Mouse (Mus musculus): ENCODE results near the gene Nip7.
"Not testable (repeated sequence)": the region's sequence is repeated elsewhere in the genome, so short reads cannot be mapped to it uniquely, and the experiment has no call there.

Gene Nip7

GRCm38 (mm10) chr8:107073706-107074105, 17.0 kb downstream of the Nip7 start:
- no peak for DNase-seq

- no peak for DNase-seq
Observed at GRCm38 (mm10) chr8:107074128-107074527, 17.5 kb downstream of the Nip7 start.

- DNase-seq = no peak
Observed at GRCm38 (mm10) chr8:107076239-107076888, 19.7 kb downstream of the Nip7 start.

- no peak for DNase-seq
Observed at GRCm38 (mm10) chr8:107085358-107085757, 28.7 kb downstream of the Nip7 start.

GRCm38 (mm10) chr8:107086018-107086417, 29.3 kb downstream of the Nip7 start:
- DNase-seq = no peak

GRCm38 (mm10) chr8:107088526-107089063, 31.9 kb downstream of the Nip7 start:
- no peak for DNase-seq

GRCm38 (mm10) chr8:107090531-107090930, 33.9 kb downstream of the Nip7 start:
- no peak for DNase-seq

- DNase-seq = no peak
Observed at GRCm38 (mm10) chr8:107095717-107096365, 39.2 kb downstream of the Nip7 start.

- peak; percentile 89 to 90 for DNase-seq
Observed at GRCm38 (mm10) chr8:107096366-107097036, 39.8 kb downstream of the Nip7 start, which contains the start of gene Terf2. Terf2 (minus strand) TSS chr8:107096547.

- DNase-seq = no peak
Observed at GRCm38 (mm10) chr8:107100635-107101034, 44.0 kb downstream of the Nip7 start.

GRCm38 (mm10) chr8:107104547-107104946, 47.9 kb downstream of the Nip7 start:
- peak; percentile 24 to 41 for DNase-seq

GRCm38 (mm10) chr8:107108089-107108488, 51.4 kb downstream of the Nip7 start:
- not testable (repeated sequence) for DNase-seq

GRCm38 (mm10) chr8:107108978-107109720, 52.5 kb downstream of the Nip7 start:
- no peak for DNase-seq

GRCm38 (mm10) chr8:107109816-107110435, 53.2 kb downstream of the Nip7 start:
- DNase-seq = no peak
